In genomic region chr4:150333927-150334682, GRCm38 (mm10) we compare ENCODE assay signal across 16 mouse cellular contexts. TPM values are rescaled to one million over a fixed set of nuclear protein-coding genes. Genes with fewer than 3 reads are reported as not detected.
DNase-seq lines count a peak whose midpoint lies in the region; ATAC-seq and TF ChIP-seq lines count a peak whose summit lies in the region.
"Had no signal": no experiment of that assay in that cellular context is flagged by ENCODE, and none has a peak within 500 bp of the region (broad histone marks: within the 10 kb centered on the region; RNA-seq: fewer than 3 reads in every experiment).

No protein-coding gene starts in this region.

- ATAC-seq in forebrain, embryonic 13.5 days: 0 out of 2 replicates have a peak, but pooled peaks have one; percentile 45
- ATAC-seq in hindbrain, embryonic 13.5 days (ENCODE audit: low FRiP score): peak; percentile 64; the same call in 1 of the 2 replicates
- 0 out of 2 replicates have a peak, but pooled peaks have one; percentile 17 for ATAC-seq in neural tube, embryonic 12.5 days (ENCODE audit: low FRiP score, low read depth)
- ATAC-seq: liver, embryonic 12.5 days had no signal

- peak overlapping the region; percentile 16; the same call in 1 of the 2 replicates for H3K4me2 ChIP-seq in forebrain, embryonic 13.5 days
- H3K4me2 ChIP-seq in hindbrain, embryonic 13.5 days: peak overlapping the region; percentile 6; the same call in 1 of the 2 replicates
- peak overlapping the region; percentile 33 for H3K4me2 ChIP-seq in neural tube, embryonic 12.5 days (replicated peaks)
- H3K4me2 ChIP-seq: liver, embryonic 12.5 days; lung, embryonic 15.5 days had no signal

- no peak for TF ChIP-seq CTCF in layer of hippocampus, adult 2 months (conservative IDR thresholded peaks at IDR 0.05)

- H3K4me1 ChIP-seq in forebrain, embryonic 13.5 days: peaks cover 37% of the 10 kb centered on the region
- peaks cover 52% of the 10 kb centered on the region for H3K4me1 ChIP-seq in hindbrain, embryonic 13.5 days (replicated peaks)
- peaks cover 17% of the 10 kb centered on the region for H3K4me1 ChIP-seq in neural tube, embryonic 12.5 days

- no peak overlapping the region for H3K4me3 ChIP-seq in layer of hippocampus, adult 2 months
- no peak overlapping the region for H3K4me3 ChIP-seq in forebrain, embryonic 13.5 days
- no peak overlapping the region; the same call in 1 of the 2 replicates for H3K4me3 ChIP-seq in hindbrain, embryonic 13.5 days
- H3K4me3 ChIP-seq in neural tube, embryonic 12.5 days: no peak overlapping the region
- H3K4me3 ChIP-seq: gastrocnemius, adult 2 months; liver, embryonic 12.5 days; lung, embryonic 15.5 days had no signal

- H3K36me3 ChIP-seq in forebrain, embryonic 13.5 days (ENCODE audit: poor library complexity, severe bottlenecking): peaks cover 7% of the 10 kb centered on the region
- H3K36me3 ChIP-seq in hindbrain, embryonic 13.5 days: no peaks in the 10 kb centered on the region
- no peaks in the 10 kb centered on the region for H3K36me3 ChIP-seq in neural tube, embryonic 12.5 days
- H3K36me3 ChIP-seq: liver, embryonic 12.5 days; lung, embryonic 15.5 days had no signal

- WGBS in forebrain, embryonic 13.5 days: 55% methylated on average over 4 of the region's 4 CpGs
- 30% methylated on average over 4 of the region's 4 CpGs for WGBS in hindbrain, embryonic 13.5 days
- 45% methylated on average over 4 of the region's 4 CpGs for whole genome bisulfite sequencing in neural tube, embryonic 12.5 days

- no peaks in the 10 kb centered on the region for H3K9me3 ChIP-seq in forebrain, embryonic 13.5 days (replicated peaks)
- no peaks in the 10 kb centered on the region for H3K9me3 ChIP-seq in hindbrain, embryonic 13.5 days
- no peaks in the 10 kb centered on the region for H3K9me3 ChIP-seq in neural tube, embryonic 12.5 days
- H3K9me3 ChIP-seq: liver, embryonic 12.5 days; lung, embryonic 15.5 days had no signal

- H3K9ac ChIP-seq in forebrain, embryonic 13.5 days: no peak overlapping the region
- H3K9ac ChIP-seq in hindbrain, embryonic 13.5 days: no peak overlapping the region
- no peak overlapping the region for H3K9ac ChIP-seq in neural tube, embryonic 12.5 days
- H3K9ac ChIP-seq: liver, embryonic 12.5 days; lung, embryonic 15.5 days had no signal

- no peak for DNase-seq in layer of hippocampus, adult 2 months (ENCODE audit: low spot score in 2 of 2)
- no peak for DNase-seq in layer of hippocampus, postnatal 36 days
- DNase-seq in gastrocnemius, postnatal 10 days: no peak
- DNase-seq in right cerebral cortex, postnatal 14 days: no peak
- DNase-seq: adrenal gland, postnatal 36 days; cerebellum, adult 9-11 months; gastrocnemius, adult 2 months; heart, adult 18-20 months; kidney, adult 2 months; kidney, postnatal 14 days had no signal

- no peaks in the 10 kb centered on the region for H3K27me3 ChIP-seq in forebrain, embryonic 13.5 days
- no peaks in the 10 kb centered on the region for H3K27me3 ChIP-seq in hindbrain, embryonic 13.5 days
- no peaks in the 10 kb centered on the region for H3K27me3 ChIP-seq in neural tube, embryonic 12.5 days (replicated peaks)
- H3K27me3 ChIP-seq: liver, embryonic 12.5 days; lung, embryonic 15.5 days had no signal

- peak overlapping the region; percentile 7; the same call in 1 of the 2 replicates for H3K27ac ChIP-seq in layer of hippocampus, adult 2 months
- peak overlapping the region; percentile 73 for H3K27ac ChIP-seq in forebrain, embryonic 13.5 days
- peak overlapping the region; percentile 83 for H3K27ac ChIP-seq in hindbrain, embryonic 13.5 days
- no peak overlapping the region for H3K27ac ChIP-seq in neural tube, embryonic 12.5 days
- H3K27ac ChIP-seq: gastrocnemius, adult 2 months; liver, embryonic 12.5 days; lung, embryonic 15.5 days; macrophage had no signal

RNA-seq across cellular contexts. Expression of gene Rere, which starts 52.7 kb away (rescaled TPM):
- total RNA-seq in layer of hippocampus, adult 2 months (2021): 100 to 1,000 TPM; 144 to 153 TPM
- 100 to 1,000 TPM; 114 to 152 TPM for total RNA-seq in layer of hippocampus, postnatal 36 days (2021)
- 26.1 and 32.9 TPM in 2 replicates for polyA plus RNA-seq in forebrain, embryonic 13.5 days (2015; fragmentation: Nextera tagmentation; extraction: Ambion mirVana)
- 36.2 and 39.0 TPM in 2 replicates for polyA plus RNA-seq in hindbrain, embryonic 13.5 days (2015; fragmentation: Nextera tagmentation; extraction: Ambion mirVana)
- 55.5 and 57.2 TPM in 2 replicates for polyA plus RNA-seq in neural tube, embryonic 12.5 days (2016; fragmentation: Nextera tagmentation; extraction: Ambion mirVana)
- total RNA-seq in gastrocnemius, postnatal 10 days (2021): 10 to 100 TPM; 53.8 to 56.9 TPM
